Mouse (Mus musculus): ENCODE results near the gene Syngr3.

DNA sequence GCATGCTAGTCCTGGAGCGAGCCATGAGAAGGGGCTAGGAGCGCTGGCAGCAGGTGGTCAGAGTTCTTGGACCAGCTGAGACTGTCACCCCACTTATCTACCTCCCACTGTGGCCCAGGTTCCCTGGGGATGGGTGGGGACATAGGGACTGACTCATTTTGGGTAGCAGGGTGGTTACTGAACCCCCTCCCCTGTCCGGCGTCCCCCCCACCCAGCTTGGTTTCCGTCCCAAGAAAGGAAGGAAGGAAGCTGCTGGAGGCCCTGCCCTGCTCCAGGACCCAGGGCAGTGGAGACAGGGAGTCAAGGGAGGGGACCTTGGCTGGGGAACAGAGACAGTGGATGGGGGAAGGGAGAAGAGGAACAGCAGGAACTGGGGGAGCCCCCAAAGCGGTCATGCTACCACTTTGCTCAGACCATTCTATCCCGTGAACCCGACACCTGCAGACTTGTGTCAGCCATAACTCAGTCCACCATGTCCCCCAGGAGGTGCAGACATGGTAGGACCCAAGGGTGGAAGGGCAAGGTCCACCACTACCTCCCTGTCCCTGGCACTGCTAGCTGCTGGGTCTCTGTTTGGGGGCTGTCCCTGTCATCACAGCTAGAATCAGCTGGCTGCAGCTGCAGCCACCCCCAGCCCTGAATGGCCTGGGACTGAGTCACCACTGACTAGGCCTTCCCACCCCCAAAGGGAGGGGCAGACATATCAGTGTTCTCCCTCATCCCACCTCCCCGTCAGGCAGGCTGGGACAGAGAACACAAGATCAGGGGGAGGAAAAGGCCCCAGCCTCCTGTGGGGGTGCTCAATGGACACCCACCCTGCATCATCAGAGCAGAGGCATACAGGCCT lies 44.7 kb downstream of the Syngr3 start:
- TF ChIP-seq POLR2A (IDR thresholded peaks at IDR 0.05; ENCODE audit: borderline replicate concordance, low read depth, low read length): no peak
- no peak for TF ChIP-seq CTCF (IDR thresholded peaks at IDR 0.05; ENCODE audit: low read depth, low read length)
